Mouse (Mus musculus): ENCODE measurements at regions not wholly inside any gene's neighbourhood (a gene's known extent, or its start where the extent isn't known, plus 50 kb on each side); places are given as distances from the start of the nearest gene placed in this dataset.

DNA sequence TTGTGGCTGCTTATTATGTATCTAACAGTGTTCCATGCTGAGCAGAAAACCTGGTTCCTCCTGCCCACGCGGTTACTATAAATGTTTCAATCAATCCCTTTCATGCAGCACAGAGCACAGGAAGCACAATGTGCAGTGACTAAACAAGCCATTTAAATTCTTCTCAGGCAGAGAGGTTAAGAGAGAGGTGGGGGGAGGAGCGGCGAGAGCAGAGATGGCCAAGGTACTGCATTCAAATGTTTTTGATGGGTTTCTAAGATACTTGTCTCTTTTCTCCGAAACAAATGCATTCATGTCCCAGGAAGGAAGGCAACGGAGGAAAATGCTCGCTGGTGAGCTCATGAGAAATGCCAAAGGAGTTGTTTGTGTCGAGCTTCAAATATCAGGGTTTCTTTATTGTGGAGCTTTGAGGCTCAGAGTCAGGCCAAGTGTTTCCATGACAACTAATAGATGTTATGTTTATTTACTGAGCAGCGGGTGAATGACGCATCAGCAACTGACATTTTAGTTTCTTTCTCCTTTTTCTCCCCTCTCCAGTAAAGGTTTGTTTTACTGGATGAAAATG is 122.8 kb upstream of the Npvf start:
- DNase-seq (ENCODE audit: low spot score in 2 of 2) = peak in 1 of 2 experiments; percentile 15

DNA sequence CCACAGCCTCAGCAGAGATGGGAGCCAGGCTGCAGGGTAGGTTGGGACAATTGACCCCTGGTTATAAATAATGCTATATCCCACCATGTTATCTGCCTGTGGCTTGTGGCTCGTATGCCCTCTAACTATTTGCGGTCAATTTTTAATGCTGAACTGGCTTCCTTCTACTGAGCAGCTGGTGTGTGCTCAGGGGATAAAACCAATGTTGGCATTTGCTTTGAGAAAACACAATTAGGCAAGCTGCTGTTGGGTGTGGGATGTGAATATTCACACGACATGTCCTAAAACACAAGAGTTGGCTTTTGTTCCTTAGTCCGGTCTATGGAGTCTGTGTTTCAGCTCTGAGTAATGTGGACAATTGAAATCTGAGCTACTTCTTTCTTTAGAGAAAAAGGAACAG is 123.6 kb upstream of the Npvf start:
- no peak for DNase-seq (ENCODE audit: low spot score in 2 of 2)

DNA sequence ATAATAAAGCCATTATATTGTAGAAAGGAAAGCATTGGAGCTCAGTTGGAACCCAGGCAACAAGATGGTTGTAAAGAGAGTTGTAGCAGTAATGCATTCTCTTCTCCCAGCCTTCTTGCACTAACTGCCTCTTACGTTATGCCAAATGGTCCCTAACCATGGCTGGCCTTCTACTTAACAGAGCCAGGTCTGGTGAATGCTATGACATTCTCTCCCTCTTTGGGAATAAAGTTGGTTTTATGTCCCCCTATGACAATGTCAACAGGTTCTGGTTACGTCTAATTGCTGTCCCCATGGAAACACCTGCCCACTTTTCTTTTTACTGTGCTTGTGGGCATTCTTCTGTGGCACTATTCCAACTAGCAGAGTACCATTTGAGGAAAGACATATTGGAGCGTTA is 126.4 kb upstream of the Npvf start:
- DNase-seq (ENCODE audit: low spot score in 2 of 2) = no peak

DNA sequence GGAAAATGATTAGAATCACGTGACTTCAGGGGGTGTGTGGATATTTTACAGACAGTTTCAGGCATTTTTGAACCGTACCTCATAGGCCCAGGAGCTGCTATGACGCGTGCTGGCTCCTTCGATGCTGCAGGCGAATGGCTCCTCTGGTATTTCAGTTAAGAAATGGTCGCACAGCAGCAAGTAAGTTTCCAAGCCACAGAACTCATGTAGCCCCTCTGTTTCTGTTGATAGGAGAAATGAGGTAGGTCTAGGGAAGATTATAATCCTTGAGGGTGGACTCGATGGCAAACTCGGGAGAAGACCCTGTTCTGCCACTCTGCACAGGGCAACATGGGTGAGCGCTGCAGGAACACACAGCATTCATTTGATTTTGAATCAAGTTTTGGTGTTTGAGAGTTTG is 127.0 kb upstream of the Npvf start:
- DNase-seq (ENCODE audit: low spot score in 2 of 2) = no peak

DNA sequence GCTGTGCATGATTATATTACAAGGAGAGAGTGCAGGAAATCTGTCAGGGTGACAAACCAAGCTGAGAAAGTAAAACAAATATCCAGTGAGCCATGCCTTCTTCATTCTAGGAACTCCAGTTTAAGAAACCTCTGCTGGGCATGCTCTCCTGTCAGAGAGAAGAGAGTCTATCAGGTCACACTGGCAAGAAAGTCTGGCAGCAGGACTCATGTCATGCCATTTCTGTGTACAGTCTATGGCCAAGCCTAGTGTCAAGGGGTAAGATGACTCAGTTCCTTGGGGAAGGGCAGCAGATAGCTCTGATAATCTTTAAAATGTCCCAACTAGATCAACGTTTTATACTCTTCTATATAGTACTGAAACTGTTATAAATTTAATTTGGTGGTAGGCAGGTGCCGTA is 128.0 kb upstream of the Npvf start:
- DNase-seq (ENCODE audit: low spot score in 2 of 2) = no peak

DNA sequence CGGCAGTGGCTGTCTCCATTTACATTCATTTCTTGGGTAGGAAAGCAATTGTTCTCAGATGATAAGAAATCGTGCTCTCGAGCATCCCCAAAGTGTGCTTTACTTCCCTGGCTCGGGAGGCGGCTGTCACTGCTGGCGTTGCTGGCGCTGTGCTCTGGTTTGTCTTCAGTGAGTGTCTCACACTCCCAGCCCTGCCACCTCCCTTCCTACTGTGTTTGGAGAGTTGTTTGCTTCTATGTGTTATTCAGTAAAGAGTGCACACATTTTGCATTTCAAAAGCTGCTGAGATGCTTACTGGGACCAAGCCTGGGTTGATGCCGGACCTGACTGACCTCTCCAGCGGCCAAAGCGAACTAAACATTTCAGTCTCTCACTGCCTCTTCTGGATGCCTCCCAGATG is 129.3 kb upstream of the Npvf start:
- no peak for DNase-seq (ENCODE audit: low spot score in 2 of 2)

DNA sequence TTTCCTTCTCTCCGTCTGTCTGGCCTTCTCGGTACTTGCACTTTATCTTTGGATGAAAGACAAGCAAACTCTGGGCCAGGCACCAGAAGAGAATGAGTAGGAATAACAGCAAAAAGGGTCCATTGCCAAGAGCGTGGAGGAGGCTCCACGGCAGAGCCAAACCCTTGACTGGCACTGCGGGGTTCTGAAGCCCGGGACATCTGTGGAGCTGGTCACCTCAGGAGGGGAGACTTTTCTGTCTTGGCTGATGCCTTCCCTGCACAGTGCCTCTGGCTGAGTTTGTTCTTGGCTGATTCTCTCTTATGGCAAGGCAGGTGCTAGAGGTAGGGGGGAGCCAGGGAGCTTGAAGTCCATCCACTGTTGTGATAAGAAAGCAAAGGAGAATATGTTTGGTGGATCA is 130.1 kb upstream of the Npvf start:
- no peak for DNase-seq (ENCODE audit: low spot score in 2 of 2)

DNA sequence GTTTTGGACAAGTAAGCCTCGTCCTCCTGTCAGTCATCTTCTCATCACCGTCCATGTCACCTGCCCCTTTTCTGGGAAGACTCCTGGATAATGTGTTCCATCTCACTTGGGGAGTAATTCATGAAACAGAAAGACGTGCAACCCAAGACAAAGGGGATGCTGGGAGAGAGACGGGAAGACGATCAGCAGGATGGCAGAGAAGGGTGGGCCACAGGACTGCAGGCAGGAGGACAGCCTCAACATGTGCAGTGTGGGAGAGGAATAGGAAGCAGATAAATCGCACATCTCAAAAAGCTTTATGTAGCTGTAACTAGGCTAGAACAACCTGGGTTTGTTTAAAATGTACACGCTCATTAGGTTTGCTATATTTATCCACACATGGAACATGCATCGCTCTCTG is 133.4 kb upstream of the Npvf start:
- no peak for DNase-seq (ENCODE audit: low spot score in 2 of 2)

DNA sequence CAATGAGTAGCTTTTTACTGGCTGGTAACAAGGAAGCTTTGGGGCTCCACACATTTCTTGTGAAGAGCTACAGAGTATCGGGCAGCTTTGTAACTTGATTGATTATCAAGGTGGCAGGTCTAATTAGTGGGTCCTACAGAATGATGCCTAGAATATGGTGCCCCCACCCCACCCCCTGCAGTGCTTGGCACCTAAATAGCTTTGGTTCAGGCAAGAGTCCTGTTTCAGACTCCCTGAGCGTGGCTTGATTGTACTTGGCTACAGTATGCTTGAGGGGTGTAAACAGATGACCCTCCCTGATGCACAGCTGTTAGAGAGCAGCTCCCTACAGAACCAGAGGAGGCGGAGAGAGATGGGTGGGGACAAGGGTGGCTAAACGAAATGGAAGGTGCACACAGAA is 145.7 kb upstream of the Npvf start:
- DNase-seq (ENCODE audit: low spot score in 2 of 2) = no peak

DNA sequence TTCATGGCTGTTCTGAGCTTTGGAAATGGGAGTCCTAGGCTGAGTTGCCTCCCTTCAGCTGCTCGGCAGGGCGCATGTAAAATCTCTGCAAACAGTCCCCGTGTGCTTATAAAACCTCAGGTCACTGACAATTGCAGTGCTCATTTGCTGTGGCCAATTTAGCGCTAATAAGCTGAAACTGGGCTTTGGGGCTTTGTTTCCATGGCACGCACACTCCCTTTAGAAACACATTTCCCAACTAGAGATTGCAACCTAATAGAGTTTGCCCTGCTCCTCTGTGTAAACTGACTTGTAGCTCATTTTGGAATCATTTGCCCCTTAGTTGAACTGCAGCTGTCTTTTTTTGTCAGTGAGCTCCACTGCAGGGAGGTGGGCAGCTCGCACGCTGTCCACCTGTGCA is 148.7 kb upstream of the Npvf start:
- DNase-seq (ENCODE audit: low spot score in 2 of 2) = no peak

DNA sequence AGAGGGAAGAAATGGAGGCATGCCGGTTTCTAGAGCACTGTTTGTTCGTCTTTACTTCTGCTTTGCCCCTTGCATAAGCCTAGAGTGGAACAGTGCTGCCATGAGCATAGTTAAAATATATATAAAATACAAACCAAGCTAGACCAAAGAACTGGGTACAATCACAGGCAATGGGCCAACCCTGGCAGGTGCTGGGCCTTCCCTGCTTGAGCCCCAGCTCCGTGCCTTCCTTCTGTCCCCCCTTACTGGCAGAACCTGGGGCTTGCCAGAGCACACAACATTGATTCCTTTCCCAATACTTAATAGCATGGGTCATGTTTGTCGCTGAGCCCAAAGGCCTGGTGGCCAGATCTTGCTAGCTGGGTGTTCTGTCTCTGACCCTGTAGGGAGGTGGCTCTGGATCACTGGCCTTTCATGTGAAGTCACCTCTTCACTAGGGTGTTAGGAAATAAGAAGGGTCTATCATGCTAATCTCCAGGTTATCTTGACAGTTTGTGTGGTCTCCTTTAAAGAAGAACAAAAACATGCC is 150.3 kb upstream of the Npvf start:
- DNase-seq (ENCODE audit: low spot score in 2 of 2) = no peak

DNA sequence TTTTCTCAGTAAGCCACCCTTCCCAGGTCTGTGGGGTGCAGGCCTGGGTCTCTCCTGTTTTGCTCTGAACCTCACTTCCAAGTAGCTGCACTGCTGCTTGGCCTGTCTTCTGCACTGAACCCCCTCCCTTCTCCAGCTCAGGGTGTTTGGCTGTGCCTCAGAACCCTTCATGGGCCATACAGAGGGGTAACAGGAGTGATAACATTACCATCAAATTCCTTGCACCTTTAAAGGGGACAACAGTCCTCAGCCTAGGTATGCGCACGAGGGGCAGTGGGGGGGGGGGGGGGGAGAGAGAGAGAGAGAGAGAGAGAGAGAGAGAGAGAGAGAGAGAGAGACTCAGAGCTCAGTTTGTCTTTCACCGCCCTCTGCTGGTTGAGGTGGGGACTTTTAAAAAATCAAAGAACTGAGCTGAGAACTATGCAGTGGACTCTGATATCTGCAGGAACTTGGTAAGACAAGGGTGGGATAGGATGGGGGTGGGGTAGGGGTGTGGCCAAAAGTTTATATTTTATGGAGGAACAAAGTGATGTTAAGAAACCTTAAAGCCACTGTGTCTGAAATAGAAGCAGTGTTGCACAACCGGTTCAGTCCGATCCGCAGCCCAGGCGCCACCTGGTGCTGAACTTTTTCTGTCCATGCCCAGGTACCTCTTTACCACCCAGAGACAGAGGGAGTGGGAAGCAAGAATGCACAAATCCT is 152.3 kb upstream of the Npvf start:
- DNase-seq (ENCODE audit: low spot score in 2 of 2) = peak; percentile 11 to 29

DNA sequence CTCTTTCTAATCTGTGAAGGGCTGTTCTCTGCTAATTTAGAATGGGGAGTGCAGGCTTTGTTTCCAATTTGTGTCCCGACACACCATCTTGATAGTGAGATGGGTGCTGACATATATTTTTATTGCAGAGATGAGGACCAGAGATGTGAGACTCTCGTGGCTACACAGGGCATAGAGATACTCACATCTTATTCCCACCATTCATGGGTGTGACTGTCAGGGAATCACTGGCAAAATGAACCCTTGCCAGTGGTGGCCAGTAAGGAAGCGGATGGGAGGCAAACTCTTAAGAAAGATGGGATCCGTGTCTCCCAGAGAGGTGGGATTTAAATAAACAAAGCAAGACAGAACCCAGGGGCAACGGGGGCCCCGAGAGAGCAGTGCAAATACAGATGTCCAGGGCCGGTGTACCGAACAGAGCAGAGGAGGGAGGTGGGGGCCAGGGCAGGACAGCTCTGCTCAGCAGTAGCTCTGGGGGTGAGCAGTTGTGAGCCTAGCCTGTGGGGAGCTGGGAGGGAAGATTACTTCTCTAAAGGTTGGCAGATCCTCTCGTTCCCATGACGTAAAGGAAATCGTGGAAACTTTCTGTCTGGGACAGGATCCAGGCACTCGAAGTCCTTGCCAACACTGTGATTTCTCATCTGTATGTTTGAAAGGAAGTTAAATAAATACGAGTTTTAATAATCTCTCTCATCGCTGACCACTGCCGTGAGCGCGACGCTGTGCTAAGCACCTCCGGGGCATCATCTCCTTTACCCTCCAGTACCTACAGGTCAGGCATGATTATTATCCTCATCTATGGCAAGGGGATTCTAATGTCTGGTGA is 153.2 kb upstream of the Npvf start:
- DNase-seq (ENCODE audit: low spot score in 2 of 2) = peak in 1 of 2 experiments; percentile 28

DNA sequence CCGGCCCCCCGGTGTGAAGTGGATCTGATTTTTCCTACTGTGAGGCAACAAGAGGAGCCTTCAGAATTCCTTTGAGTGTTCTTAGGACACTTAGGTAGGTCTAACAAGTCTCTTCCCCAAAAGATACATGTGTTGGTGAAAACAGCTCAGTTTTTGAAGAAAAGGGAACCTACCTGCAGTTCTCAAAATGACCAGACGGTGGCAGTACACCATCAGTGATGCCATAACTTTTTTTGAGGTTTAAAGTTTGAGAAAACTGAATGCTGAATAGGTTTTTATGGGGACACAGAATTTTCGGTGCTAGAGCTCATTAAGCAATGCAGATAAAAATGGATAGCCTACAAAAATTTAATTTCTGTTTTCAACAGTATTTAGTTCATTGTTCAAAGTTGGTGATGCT is 153.9 kb upstream of the Npvf start:
- DNase-seq (ENCODE audit: low spot score in 2 of 2) = peak; percentile 68

DNA sequence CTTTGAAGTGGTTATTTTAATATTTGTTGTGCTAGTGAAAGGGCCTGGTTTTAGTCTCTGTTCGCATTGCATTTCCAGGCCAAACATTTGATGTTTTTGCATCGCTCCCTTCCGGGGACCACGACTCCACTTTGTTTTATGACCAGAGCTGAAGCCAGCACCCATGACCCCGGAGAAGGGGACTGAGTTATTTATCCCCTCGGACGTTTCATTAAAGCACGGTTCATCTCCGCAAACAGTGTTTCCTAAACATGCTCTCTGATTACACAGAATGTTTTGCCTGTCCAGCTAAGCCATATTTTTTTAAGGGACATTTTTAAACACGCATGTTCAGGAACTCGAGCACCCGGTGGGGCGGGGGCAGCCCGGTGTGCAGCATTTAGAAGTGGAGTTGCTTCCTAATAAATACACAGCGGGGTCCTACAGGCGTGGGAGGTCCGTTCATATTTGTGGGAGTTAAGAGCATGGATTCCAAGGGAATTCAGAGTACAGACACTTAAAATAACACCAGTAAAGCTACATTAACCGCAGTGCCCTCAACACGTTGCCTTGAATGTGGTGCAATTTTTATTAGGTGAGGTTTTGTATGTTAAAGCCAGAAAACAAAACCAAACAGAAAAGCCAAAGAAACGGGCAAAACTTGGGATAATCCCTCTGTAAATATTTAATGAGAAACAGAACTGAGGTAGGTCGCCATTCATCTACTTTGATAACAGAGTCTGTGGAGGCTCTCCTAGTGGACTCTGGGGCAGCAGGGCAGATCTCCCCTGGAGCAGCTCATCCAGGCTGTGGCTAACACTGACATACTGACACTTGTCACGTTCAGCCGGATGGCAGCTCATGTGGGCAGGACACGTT is 154.8 kb upstream of the Npvf start:
- no peak for DNase-seq (ENCODE audit: low spot score in 2 of 2)

DNA sequence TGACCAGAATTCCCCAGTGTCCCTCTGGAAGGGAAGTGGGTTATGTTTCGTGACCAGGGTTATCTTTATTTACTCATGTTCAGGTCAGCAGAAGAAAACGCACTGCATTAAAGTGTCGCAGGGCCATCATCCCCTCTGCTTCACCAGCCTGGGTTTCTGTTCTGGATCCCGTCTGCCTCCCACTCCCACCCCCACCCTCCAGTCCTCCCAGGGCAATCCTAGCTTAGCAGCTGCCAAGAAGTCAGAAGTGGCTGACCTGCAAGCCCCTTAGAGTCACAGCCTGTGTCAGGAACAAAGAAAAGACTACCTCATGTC is 155.4 kb upstream of the Npvf start:
- DNase-seq (ENCODE audit: low spot score in 2 of 2) = no peak

DNA sequence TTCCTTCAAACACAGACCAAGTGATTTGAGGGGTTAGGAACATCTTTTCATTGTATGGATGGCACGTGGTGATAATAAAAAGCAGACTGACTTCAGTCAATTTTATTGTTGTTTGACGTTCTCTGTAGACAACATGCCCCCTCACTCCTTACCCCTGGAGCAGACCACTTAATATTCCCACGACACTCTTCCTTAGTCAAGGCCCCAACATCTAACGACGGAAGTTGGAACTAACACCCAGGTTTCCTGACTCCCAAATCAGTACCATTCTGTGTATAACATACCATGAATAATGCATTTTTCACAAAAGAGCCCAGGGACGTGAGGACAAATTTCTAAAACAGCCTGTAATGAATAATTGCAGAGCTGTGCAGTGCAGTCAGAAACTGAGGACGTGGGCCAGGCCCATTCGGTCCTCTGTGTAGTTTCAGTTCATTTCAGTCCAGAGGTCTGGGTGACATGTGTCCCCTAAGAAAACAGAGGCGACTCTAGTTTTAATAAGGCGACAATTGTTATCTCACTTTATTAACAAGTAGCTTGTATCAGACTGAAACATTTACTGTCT is 160.8 kb upstream of the Npvf start:
- DNase-seq (ENCODE audit: low spot score in 2 of 2) = no peak

DNA sequence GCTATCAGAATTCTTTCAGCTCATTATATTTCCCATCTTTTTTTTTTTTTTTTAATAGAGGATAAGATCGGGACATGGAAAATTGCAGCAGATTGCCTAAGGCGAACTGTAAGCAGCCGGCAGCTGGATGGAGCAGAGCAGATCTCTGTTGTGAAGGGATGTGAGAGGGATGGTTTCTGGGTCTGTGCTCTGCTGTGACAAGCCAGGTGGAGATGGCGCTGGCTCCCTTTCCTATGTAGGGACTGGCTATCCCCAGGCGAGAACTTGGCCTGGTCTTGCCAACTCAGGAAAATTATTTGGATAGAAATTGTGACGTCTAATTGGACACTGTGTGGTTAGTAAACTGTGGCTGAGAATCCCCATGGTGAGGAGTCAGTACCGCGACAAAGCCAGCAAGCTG is 161.3 kb upstream of the Npvf start:
- no peak for DNase-seq (ENCODE audit: low spot score in 2 of 2)

DNA sequence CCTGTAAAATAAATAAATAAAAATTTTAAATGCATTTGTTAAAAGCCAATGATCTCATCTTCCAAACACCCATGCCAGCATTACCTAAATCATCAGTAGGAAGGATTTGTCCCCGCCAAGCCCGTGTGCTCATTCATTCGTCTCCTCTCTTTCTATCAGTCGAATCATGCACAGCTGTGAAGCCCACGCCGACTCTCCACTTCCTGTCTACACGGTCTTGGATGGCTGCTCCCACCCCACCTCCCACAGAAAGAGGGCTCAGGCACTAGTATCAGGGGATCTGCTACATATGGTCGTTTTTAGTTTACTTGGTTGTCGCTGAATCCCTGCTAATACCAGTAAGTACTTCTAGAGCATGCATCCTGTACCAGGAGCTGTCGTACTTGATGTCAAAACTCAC is 163.2 kb upstream of the Npvf start:
- DNase-seq (ENCODE audit: low spot score in 2 of 2) = no peak

DNA sequence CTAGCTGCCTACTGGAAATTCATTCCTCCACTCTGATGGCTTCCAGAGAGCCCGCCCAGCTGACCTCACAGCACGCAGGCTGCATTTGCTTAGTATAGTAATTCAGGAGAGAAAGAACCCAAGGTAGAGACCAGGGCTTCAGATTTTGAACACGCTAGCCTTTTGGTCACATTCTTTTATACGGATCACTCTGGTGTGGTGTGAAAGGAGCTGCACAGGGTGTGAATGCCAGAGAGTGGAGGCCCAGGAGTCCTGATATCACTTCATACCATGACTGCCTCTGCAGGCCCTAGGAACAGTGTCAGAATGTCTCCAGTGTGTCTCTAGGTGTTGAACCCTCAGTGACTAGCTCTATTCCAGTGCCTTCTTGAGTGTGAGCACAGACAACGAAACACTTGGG is 164.2 kb upstream of the Npvf start:
- no peak for DNase-seq (ENCODE audit: low spot score in 2 of 2)

DNA sequence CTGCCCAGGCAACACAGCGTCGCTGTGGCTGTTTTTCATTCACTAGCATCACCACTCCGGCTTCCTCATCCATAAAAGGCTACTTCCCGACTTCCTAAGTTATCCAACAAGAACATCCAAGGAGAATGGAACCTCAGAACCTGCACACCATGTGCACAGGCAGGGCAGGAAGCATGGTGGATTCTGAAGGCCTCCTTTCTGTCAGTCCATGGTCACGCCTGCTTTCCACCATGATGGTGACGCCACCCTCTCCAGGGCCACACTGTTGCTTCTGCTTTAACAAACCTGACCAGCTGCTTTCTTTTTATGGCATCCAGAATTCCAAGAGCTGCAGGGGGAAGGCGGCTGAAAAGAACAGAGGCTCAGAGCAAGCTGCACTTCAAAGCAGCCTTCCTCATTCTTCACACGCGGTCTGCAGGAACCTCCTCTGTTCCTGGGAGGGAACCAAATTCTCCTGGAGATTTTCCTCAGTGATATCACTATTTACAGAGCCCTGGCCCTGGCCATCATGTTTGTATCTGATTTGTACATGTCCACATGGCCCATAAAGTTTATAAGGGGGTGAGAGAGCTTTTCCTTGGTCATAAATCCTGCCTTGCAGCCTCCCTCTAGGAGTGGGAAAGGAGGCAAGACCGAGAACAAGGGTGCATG is 164.8 kb upstream of the Npvf start:
- no peak for DNase-seq (ENCODE audit: low spot score in 2 of 2)
